24 mouse cellular contexts compared by ENCODE assay signal in genomic region chr2:122949031-122949430, GRCm38 (mm10).
A peak's percentile ranks its signal among the peaks of the same experiment; 100 is the strongest.
DNase-seq lines count a peak whose midpoint lies in the region; ATAC-seq lines count a peak whose summit lies in the region.
"Had no signal": no experiment of that assay in that cellular context is flagged by ENCODE, and none has a peak within 500 bp of the region (broad histone marks: within the 10 kb centered on the region; RNA-seq: fewer than 3 reads in every experiment).

No protein-coding gene starts in this region.

- no peaks in the 10 kb centered on the region for H3K36me3 ChIP-seq in kidney, embryonic 15.5 days
- H3K36me3 ChIP-seq: embryonic facial prominence, embryonic 10.5 days; embryonic facial prominence, embryonic 12.5 days; forebrain, embryonic 15.5 days; G1E had no signal

- H3K4me1 ChIP-seq in kidney, embryonic 15.5 days: no peaks in the 10 kb centered on the region
- H3K4me1 ChIP-seq: embryonic facial prominence, embryonic 10.5 days; embryonic facial prominence, embryonic 12.5 days; forebrain, embryonic 13.5 days; forebrain, embryonic 15.5 days had no signal

- H3K27me3 ChIP-seq in kidney, embryonic 15.5 days: no peaks in the 10 kb centered on the region
- H3K27me3 ChIP-seq: CH12.LX; embryonic facial prominence, embryonic 12.5 days; forebrain, embryonic 13.5 days; forebrain, embryonic 15.5 days; Patski had no signal

- no peak overlapping the region for H3K27ac ChIP-seq in kidney, embryonic 15.5 days
- H3K27ac ChIP-seq: embryonic facial prominence, embryonic 10.5 days; embryonic facial prominence, embryonic 12.5 days; forebrain, embryonic 13.5 days; forebrain, embryonic 15.5 days had no signal

- no peak overlapping the region for H3K4me3 ChIP-seq in kidney, embryonic 15.5 days (replicated peaks)
- H3K4me3 ChIP-seq: embryonic facial prominence, embryonic 10.5 days; embryonic facial prominence, embryonic 12.5 days; forebrain, embryonic 13.5 days; forebrain, embryonic 15.5 days had no signal

- 80% methylated on average over 3 of the region's 3 CpGs for WGBS in kidney, embryonic 15.5 days

- H3K9ac ChIP-seq in kidney, embryonic 15.5 days: no peak overlapping the region
- H3K9ac ChIP-seq: embryonic facial prominence, embryonic 12.5 days; forebrain, embryonic 13.5 days; forebrain, embryonic 15.5 days had no signal

- no peak overlapping the region for H3K4me2 ChIP-seq in kidney, embryonic 15.5 days
- H3K4me2 ChIP-seq: embryonic facial prominence, embryonic 12.5 days; forebrain, embryonic 13.5 days; forebrain, embryonic 15.5 days had no signal

- H3K9me3 ChIP-seq in kidney, embryonic 15.5 days (replicated peaks): no peaks in the 10 kb centered on the region
- H3K9me3 ChIP-seq: embryonic facial prominence, embryonic 10.5 days; embryonic facial prominence, embryonic 12.5 days; forebrain, embryonic 13.5 days; forebrain, embryonic 15.5 days; G1E had no signal

- peak; percentile 3 for DNase-seq in kidney, adult 11 months
- no peak for DNase-seq in kidney, adult 18-20 months
- peak; percentile 12 to 23 for DNase-seq in kidney, adult 8-10 months
- DNase-seq in kidney, postnatal 36 days: peak; percentile 5 to 12
- no peak for DNase-seq in kidney, postnatal 10 days
- DNase-seq: adrenal gland, adult 8-10 months; adrenal gland, postnatal 14 days; adrenal gland, postnatal 36 days; B cell, adult 2 months; cerebellum, adult 11-12 months; cerebellum, adult 2 months; cerebellum, adult 9-10 months; cerebellum, postnatal 10 days; cerebellum, postnatal 25 days had no signal

- ATAC-seq in kidney, embryonic 15.5 days (replicated peaks; ENCODE audit: low FRiP score): no peak
- ATAC-seq: activated CD4-positive, CD25-positive, alpha-beta regulatory T cell, adult 4 months; CD4-positive, CD25-positive, alpha-beta regulatory T cell, adult 4 months; forebrain, embryonic 13.5 days; forebrain, embryonic 15.5 days; Patski had no signal

Comparison
In these comparisons a context has a peak if more than half of its experiments do, and no peak if none do; other contexts are left out.
1. DNase-seq: peak in kidney, adult 11 months (single experiment), kidney, adult 8-10 months (2 of 2) and kidney, postnatal 36 days (2 of 2); none in kidney, adult 18-20 months (single experiment) and kidney, postnatal 10 days (single experiment).